Mouse (Mus musculus) ES-E14 (cell line): ENCODE data around the gene Plpp3.

Experiments
- CHD2 ChIP-seq: IDR thresholded peaks from 2 replicates; pipeline ENCODE4 v1.6.1; 2014; ENCODE audit warnings: mild to moderate bottlenecking, low read depth, low read length, inconsistent platforms
- HCFC1 ChIP-seq: IDR thresholded peaks from 2 replicates; pipeline ENCODE4 v1.6.1; 2012; ENCODE audit warnings: low read length, inconsistent platforms, borderline replicate concordance; ENCODE audit not compliant: insufficient read depth
- MAFK ChIP-seq: IDR thresholded peaks from 2 replicates; pipeline ENCODE4 v1.6.1; 2014; ENCODE audit warnings: mild to moderate bottlenecking, low read depth, low read length, inconsistent platforms; ENCODE audit not compliant: insufficient read depth
- ZNF384 ChIP-seq: IDR thresholded peaks from 2 replicates; pipeline ENCODE4 v1.6.1; 2012; ENCODE audit warnings: low read depth, low read length, inconsistent platforms

- TF ChIP-seq HCFC1, result no peak
- TF ChIP-seq MAFK, result no peak
- TF ChIP-seq ZNF384, result no peak
- no peak for TF ChIP-seq CHD2
These were observed 25.1 kb downstream of the Plpp3 start for GRCm38 (mm10) chr4:105182249-105182648.
